Mouse (Mus musculus) midbrain, embryonic 16.5 days (tissue): Measurements from ENCODE around the gene Slc25a25. TPM values are rescaled to one million over a fixed set of nuclear protein-coding genes. Genes with fewer than 3 reads are reported as not detected.
A peak's percentile ranks its signal among the peaks of the same experiment; 100 is the strongest.
"Not testable (repeated sequence)": the region's sequence is repeated elsewhere in the genome, so short reads cannot be mapped to it uniquely, and the experiment has no call there.

Experiments used
- ATAC-seq: fragments of 200-750 bp; cut with Nextera tagmentation; 2 replicates; pipeline ENCODE4 v1.8.0; 2017; ENCODE audit warnings: moderate TSS enrichment
- H3K27ac ChIP-seq: fragments of 300-500 bp; sonication (generic); 2 replicates; pipeline ENCODE4 v1.5.1; 2014; ENCODE audit warnings: mild to moderate bottlenecking, low read length, mixed read lengths
- H3K27me3 ChIP-seq: fragments of 300-500 bp; sonication (generic); 2 replicates; pipeline ENCODE4 v1.6.1; 2014; ENCODE audit warnings: low read depth, low read length, mixed read lengths; ENCODE audit not compliant: control insufficient read depth, insufficient read depth
- H3K36me3 ChIP-seq: fragments of 300-500 bp; sonication (generic); 2 replicates; pipeline ENCODE4 v1.6.1; 2014; ENCODE audit warnings: mild to moderate bottlenecking, low read length, moderate library complexity, mixed read lengths; ENCODE audit not compliant: control insufficient read depth, insufficient read depth
- H3K4me1 ChIP-seq: fragments of 300-500 bp; sonication (generic); 2 replicates; pipeline ENCODE4 v1.6.1; 2014; ENCODE audit warnings: mild to moderate bottlenecking, low read length, mixed read lengths; ENCODE audit not compliant: control insufficient read depth, insufficient read depth
- H3K4me2 ChIP-seq: fragments of 300-500 bp; sonication (generic); 2 replicates; pipeline ENCODE4 v1.6.1; 2014; ENCODE audit warnings: mild to moderate bottlenecking, low read length, mixed read lengths
- H3K4me3 ChIP-seq: fragments of 300-500 bp; sonication (generic); 2 replicates; pipeline ENCODE4 v1.5.1; 2014; ENCODE audit warnings: low read depth, mild to moderate bottlenecking, low read length, moderate library complexity, mixed read lengths
- H3K9ac ChIP-seq: fragments of 300-500 bp; sonication (generic); 2 replicates; pipeline ENCODE4 v1.6.1; 2014; ENCODE audit warnings: low read depth, low read length, mixed read lengths
- H3K9me3 ChIP-seq: fragments of 300-500 bp; sonication (generic); replicated peaks from 2 replicates; pipeline ENCODE4 v1.6.1; 2014; ENCODE audit warnings: mild to moderate bottlenecking, low read length, mixed read lengths; ENCODE audit not compliant: control insufficient read depth, poor library complexity, severe bottlenecking
- WGBS: fragments of 180-500 bp; shearing (Covaris S2); extraction: QIAGEN DNeasy Blood & Tissue Kit; methylation state at CpG from one replicate; pipeline ENCODE4 v1.1.7; 2014; 5-methylcytosine and 5-hydroxymethylcytosine counted together
- polyA plus RNA-seq: library from polyadenylated mRNA; unstranded; fragments of >200 nt; fragmentation: Nextera tagmentation; extraction: Ambion mirVana; gene quantifications from 2 replicates; pipeline ENCODE4 v1.2.1, GENCODE M21; 2015

Gene Slc25a25
- polyA plus RNA-seq, 1 experiment from 2014 or later, result 55.1 TPM

GRCm38 (mm10) chr2:32488679-32489078, 37.4 kb upstream of the Slc25a25 start:
- Histone ChIP-seq H3K27ac (no peak overlapping the region), H3K9ac (no peak overlapping the region), H3K36me3 (no peaks in the 10 kb centered on the region), H3K4me3 (no peak overlapping the region), H3K9me3 (no peaks in the 10 kb centered on the region), H3K27me3 (no peaks in the 10 kb centered on the region), H3K4me1 (no peaks in the 10 kb centered on the region), H3K4me2 (no peak overlapping the region)
- WGBS, result 2% methylated on average over 5 of the region's 5 CpGs
- ATAC-seq, result peak; percentile 15; the same call in 1 of the 2 replicates

GRCm38 (mm10) chr2:32487124-32487623, 35.9 kb upstream of the Slc25a25 start:
- Histone ChIP-seq H3K4me1 (no peaks in the 10 kb centered on the region), H3K9me3 (no peaks in the 10 kb centered on the region), H3K36me3 (no peaks in the 10 kb centered on the region), H3K27ac (no peak overlapping the region), H3K9ac (no peak overlapping the region), H3K27me3 (no peaks in the 10 kb centered on the region), H3K4me3 (no peak overlapping the region), H3K4me2 (no peak overlapping the region)
- ATAC-seq, result peak; percentile 65
- 6% methylated on average over 6 of the region's 6 CpGs for WGBS

GRCm38 (mm10) chr2:32486155-32486554, 34.9 kb upstream of the Slc25a25 start:
- Histone ChIP-seq H3K36me3 (no peaks in the 10 kb centered on the region), H3K9me3 (no peaks in the 10 kb centered on the region), H3K4me2 (no peak overlapping the region), H3K27me3 (no peaks in the 10 kb centered on the region), H3K4me1 (no peaks in the 10 kb centered on the region), H3K27ac (no peak overlapping the region), H3K9ac (no peak overlapping the region), H3K4me3 (no peak overlapping the region)
- 93% methylated on average over 9 of the region's 9 CpGs for WGBS
- no peak for ATAC-seq

GRCm38 (mm10) chr2:32485751-32486150, 34.5 kb upstream of the Slc25a25 start:
- H3K27me3 ChIP-seq, result no peaks in the 10 kb centered on the region
- 87% methylated on average over 4 of the region's 4 CpGs for WGBS
- no peak overlapping the region for H3K4me2 ChIP-seq
- no peaks in the 10 kb centered on the region for H3K36me3 ChIP-seq
- no peaks in the 10 kb centered on the region for H3K9me3 ChIP-seq
- no peak overlapping the region for H3K4me3 ChIP-seq
- no peak for ATAC-seq
- no peak overlapping the region for H3K9ac ChIP-seq
- no peak overlapping the region for H3K27ac ChIP-seq
- no peaks in the 10 kb centered on the region for H3K4me1 ChIP-seq

GRCm38 (mm10) chr2:32484933-32485332, 33.7 kb upstream of the Slc25a25 start:
- no peaks in the 10 kb centered on the region for H3K27me3 ChIP-seq
- H3K4me2 ChIP-seq, result no peak overlapping the region
- H3K9ac ChIP-seq, result no peak overlapping the region
- no peak for ATAC-seq
- no peaks in the 10 kb centered on the region for H3K4me1 ChIP-seq
- no peaks in the 10 kb centered on the region for H3K36me3 ChIP-seq
- H3K4me3 ChIP-seq, result no peak overlapping the region
- no peak overlapping the region for H3K27ac ChIP-seq
- H3K9me3 ChIP-seq, result no peaks in the 10 kb centered on the region
- WGBS, result 85% methylated on average over 6 of the region's 6 CpGs

- 74% methylated on average over 9 of the region's 9 CpGs for WGBS
- Histone ChIP-seq H3K4me2 (no peak overlapping the region), H3K27me3 (no peaks in the 10 kb centered on the region), H3K4me1 (no peaks in the 10 kb centered on the region), H3K4me3 (no peak overlapping the region), H3K27ac (no peak overlapping the region), H3K9ac (no peak overlapping the region), H3K36me3 (no peaks in the 10 kb centered on the region), H3K9me3 (no peaks in the 10 kb centered on the region; the same call in 1 of the 2 replicates)
- ATAC-seq, result no peak
These were observed 32.1 kb upstream of the Slc25a25 start for GRCm38 (mm10) chr2:32483179-32483875.

- Histone ChIP-seq H3K9me3 (no peaks in the 10 kb centered on the region; the same call in 1 of the 2 replicates), H3K4me2 (no peak overlapping the region), H3K27me3 (no peaks in the 10 kb centered on the region), H3K4me3 (no peak overlapping the region), H3K36me3 (no peaks in the 10 kb centered on the region), H3K4me1 (no peaks in the 10 kb centered on the region), H3K27ac (no peak overlapping the region), H3K9ac (no peak overlapping the region)
- no peak for ATAC-seq
- WGBS, result 93% methylated on average over 8 of the region's 8 CpGs
These were observed 31.1 kb upstream of the Slc25a25 start for GRCm38 (mm10) chr2:32482351-32482750.

GRCm38 (mm10) chr2:32475361-32475760, 24.1 kb upstream of the Slc25a25 start:
- H3K36me3 ChIP-seq, H3K27me3 ChIP-seq, H3K4me2 ChIP-seq, H3K4me3 ChIP-seq, H3K27ac ChIP-seq, H3K4me1 ChIP-seq, H3K9me3 ChIP-seq, ATAC-seq, H3K9ac ChIP-seq: not testable (repeated sequence)
- 100% methylated on average over 3 of the region's 9 CpGs for WGBS

GRCm38 (mm10) chr2:32471681-32472061, 20.4 kb upstream of the Slc25a25 start:
- Histone ChIP-seq H3K36me3 (no peaks in the 10 kb centered on the region), H3K27me3 (no peaks in the 10 kb centered on the region), H3K9ac (no peak overlapping the region), H3K4me1 (no peaks in the 10 kb centered on the region), H3K9me3 (no peaks in the 10 kb centered on the region), H3K4me2 (no peak overlapping the region), H3K4me3 (no peak overlapping the region), H3K27ac (no peak overlapping the region)
- 83% methylated on average over 6 of the region's 6 CpGs for WGBS
- no peak for ATAC-seq
